Mouse (Mus musculus) bone marrow, adult 2 months (tissue): ENCODE measurements around the gene Senp1. TPM values are rescaled to one million over a fixed set of nuclear protein-coding genes. Genes with fewer than 3 reads are reported as not detected.

Source experiments
- H3K27ac ChIP-seq: fragments of 200-500 bp; 2 replicates; pipeline ENCODE4 v1.5.1; 2012; ENCODE audit warnings: low read depth, mild to moderate bottlenecking, control low read depth, inconsistent platforms, low read length; ENCODE audit not compliant: control insufficient read depth, poor library complexity, insufficient read depth
- H3K4me1 ChIP-seq: fragments of 200-500 bp; 2 replicates; pipeline ENCODE4 v1.6.1; 2011; ENCODE audit warnings: low read length; ENCODE audit not compliant: control insufficient read depth, insufficient read depth
- H3K4me3 ChIP-seq: fragments of 200-500 bp; replicated peaks from 2 replicates; pipeline ENCODE3; 2011; ENCODE audit warnings: mild to moderate bottlenecking, low read depth, low read length, control low read depth; ENCODE audit not compliant: control insufficient read depth
- CTCF ChIP-seq: fragments of 200-500 bp; IDR thresholded peaks from 2 replicates; pipeline ENCODE4 v1.5.1; 2011; ENCODE audit warnings: low read length, control low read depth; ENCODE audit not compliant: control insufficient read depth, insufficient read depth
- POLR2A ChIP-seq: fragments of 200-500 bp; IDR thresholded peaks from 2 replicates; pipeline ENCODE4 v1.6.1; 2011; ENCODE audit warnings: low read depth, mild to moderate bottlenecking, control low read depth, low read length, borderline replicate concordance; ENCODE audit not compliant: control insufficient read depth
- WGBS: fragments of 180-500 bp; shearing (Covaris S2); methylation state at CpG from one replicate; pipeline ENCODE4 v1.1.7; 2018; 5-methylcytosine and 5-hydroxymethylcytosine counted together
- polyA plus RNA-seq: library from polyadenylated mRNA; stranded (reverse); fragments of >200 nt; gene quantifications from 2 replicates; pipeline ENCODE4 v1.2.4, GENCODE M21; 2011; ENCODE audit warnings: low replicate concordance; ENCODE audit not compliant: missing spikeins, insufficient read depth, insufficient read length

The Senp1 gene
- polyA plus RNA-seq, 1 experiment, result 23.1 TPM

DNA sequence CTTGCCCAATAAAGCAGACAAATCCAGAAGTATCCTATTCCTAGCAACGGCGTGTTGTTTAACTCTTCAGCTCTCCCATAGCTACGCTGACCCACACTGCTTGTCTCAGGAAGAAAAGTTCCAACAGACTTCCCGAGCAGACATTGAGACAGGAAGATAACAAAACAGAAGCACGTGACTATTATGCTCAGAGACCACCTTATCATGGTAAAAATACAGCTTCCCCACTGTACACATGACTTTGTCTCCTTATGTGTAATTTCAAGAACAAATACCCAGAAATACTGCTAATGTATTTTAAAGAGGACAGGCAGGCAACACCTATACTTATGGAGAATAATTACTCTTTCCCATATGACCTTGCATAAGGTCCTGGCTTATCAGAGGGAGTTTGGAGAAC is 41.9 kb downstream of the Senp1 start:
- WGBS, result 79% methylated on average over 5 of the region's 5 CpGs
- Histone ChIP-seq H3K4me1 (no peaks in the 10 kb centered on the region), H3K27ac (no peak overlapping the region), H3K4me3 (no peak overlapping the region)
- TF ChIP-seq POLR2A (no peak), CTCF (no peak)

DNA sequence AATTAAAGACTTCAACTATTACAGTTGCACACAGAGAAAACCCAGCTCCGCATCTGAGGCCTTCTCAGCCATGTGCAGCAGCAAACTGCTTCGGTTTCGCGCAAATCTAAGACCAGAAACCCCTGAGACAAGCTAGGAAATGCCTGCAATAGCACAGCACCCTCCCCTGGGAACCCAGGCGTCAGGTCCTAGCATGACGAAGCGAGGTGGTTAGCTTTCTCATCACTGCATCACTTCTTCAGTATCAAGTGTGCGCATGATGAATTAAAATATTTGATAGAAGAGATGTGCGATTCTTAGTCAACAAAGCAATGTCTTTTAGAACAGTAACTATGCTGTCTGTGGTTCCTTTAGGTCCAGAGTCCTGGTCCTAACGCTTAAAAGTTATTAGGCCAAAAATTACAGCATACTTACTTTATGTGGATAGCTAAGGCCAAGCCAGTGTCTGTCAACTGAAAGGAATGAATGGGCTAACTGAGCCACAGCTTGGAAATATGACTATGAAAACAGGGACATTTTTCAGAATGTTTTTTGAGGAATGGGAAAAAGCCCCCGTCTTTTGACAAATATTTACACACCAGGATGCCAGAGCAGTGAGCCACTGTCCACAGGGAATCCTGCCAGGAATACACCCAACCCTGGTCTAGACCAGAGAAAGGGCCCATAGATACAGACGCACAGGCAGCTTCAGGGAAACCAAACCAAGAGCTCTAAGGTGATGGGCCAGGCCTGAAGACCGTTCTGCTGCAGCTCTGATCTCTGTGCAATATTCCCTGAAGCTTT is 44.4 kb downstream of the Senp1 start:
- H3K4me1 ChIP-seq, result no peaks in the 10 kb centered on the region
- 92% methylated on average over 13 of the region's 13 CpGs for WGBS
- H3K4me3 ChIP-seq, result no peak overlapping the region
- TF ChIP-seq POLR2A (no peak), CTCF (no peak)
- H3K27ac ChIP-seq, result no peak overlapping the region

- Histone ChIP-seq H3K27ac (no peak overlapping the region), H3K4me3 (no peak overlapping the region), H3K4me1 (no peaks in the 10 kb centered on the region)
- 94% methylated on average over 5 of the region's 5 CpGs for WGBS
- no peak for TF ChIP-seq CTCF
- TF ChIP-seq POLR2A, result no peak
Observed at GRCm38 (mm10) chr15:98044387-98044786, 49.2 kb downstream of the Senp1 start.

GRCm38 (mm10) chr15:98043967-98044366 is 49.6 kb downstream of the Senp1 start:
- no peak for TF ChIP-seq POLR2A
- no peak for TF ChIP-seq CTCF
- WGBS, result 93% methylated on average over 6 of the region's 6 CpGs
- H3K4me3 ChIP-seq, result no peak overlapping the region

DNA sequence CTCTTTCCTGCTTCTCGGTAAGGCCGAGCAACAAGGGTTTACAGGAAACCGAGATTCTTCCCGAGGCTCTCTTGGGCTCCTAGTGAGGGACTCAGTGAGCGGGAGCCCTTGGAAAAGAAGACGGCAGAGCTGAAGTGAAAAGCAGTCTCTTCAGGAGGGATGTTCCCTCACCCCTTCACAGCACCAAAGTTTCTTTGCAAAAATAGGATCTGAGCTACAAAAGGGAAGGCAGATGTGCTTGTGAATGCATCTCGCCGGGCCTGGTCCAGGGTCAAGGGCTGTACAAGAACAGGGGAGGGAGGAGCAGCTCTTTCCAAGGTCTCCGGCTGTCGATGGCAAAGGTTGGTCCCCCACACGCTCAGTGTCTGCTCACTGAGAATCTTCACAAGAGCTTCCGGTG is 51.0 kb downstream of the Senp1 start:
- WGBS, result 91% methylated on average over 12 of the region's 12 CpGs
- H3K4me3 ChIP-seq, result no peak overlapping the region
- TF ChIP-seq CTCF, result no peak
- TF ChIP-seq POLR2A, result no peak
- H3K4me1 ChIP-seq, result no peaks in the 10 kb centered on the region
- H3K27ac ChIP-seq, result no peak overlapping the region

More at GRCm38 (mm10) chr15:98043967-98044366, 49.6 kb downstream of the Senp1 start:
- H3K4me1 ChIP-seq, result no peaks in the 10 kb centered on the region
- H3K27ac ChIP-seq, result no peak overlapping the region

GRCm38 (mm10) chr15:98039682-98040081 is 53.9 kb downstream of the Senp1 start:
- Histone ChIP-seq H3K4me3 (no peak overlapping the region), H3K4me1 (no peaks in the 10 kb centered on the region), H3K27ac (no peak overlapping the region)
- WGBS, result 94% methylated on average over 10 of the region's 10 CpGs
- no peak for TF ChIP-seq POLR2A
- TF ChIP-seq CTCF, result no peak

GRCm38 (mm10) chr15:98036578-98036977 is 57.0 kb downstream of the Senp1 start:
- 90% methylated on average over 5 of the region's 5 CpGs for WGBS
- TF ChIP-seq POLR2A (no peak), CTCF (no peak)
- Histone ChIP-seq H3K4me1 (no peaks in the 10 kb centered on the region), H3K27ac (no peak overlapping the region), H3K4me3 (no peak overlapping the region)

DNA sequence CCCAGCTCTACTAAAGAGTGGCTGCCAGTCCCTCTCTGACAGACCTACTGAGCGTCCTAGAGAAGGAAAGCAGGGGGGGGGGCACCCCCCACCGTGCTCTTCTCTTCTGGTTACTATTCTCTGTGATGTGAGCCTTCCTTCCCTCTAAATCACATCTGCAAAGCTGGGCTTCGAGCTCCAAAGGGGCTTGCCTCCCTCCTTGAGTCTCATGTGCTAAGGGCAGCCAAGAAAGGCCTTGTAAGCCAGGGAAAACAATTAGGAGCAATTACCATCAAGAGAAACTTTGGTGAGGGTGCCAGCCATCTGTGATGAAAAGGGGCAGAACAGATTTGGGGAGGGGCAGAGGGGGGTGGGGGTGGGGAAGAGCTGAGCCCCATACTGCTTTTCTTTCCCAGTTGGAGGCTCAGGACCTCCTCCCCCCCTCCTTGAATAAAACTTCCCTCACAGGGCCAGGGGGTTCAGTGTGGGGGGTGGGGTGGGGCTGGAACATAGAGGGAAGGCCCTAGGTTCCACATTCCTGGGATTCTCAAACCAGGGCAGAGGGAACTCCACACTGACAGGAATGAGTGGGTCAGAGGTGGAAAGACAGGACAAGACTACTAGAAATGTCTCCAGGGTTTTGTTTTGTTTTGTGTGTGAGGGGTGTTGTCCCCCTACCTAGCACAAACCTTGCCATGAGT is 58.3 kb downstream of the Senp1 start:
- H3K4me3 ChIP-seq, result no peak overlapping the region
- H3K4me1 ChIP-seq, result no peaks in the 10 kb centered on the region
- no peak overlapping the region for H3K27ac ChIP-seq
- 67% methylated on average over 3 of the region's 3 CpGs for WGBS
- TF ChIP-seq POLR2A (no peak), CTCF (no peak)

GRCm38 (mm10) chr15:98033233-98033748 is 60.3 kb downstream of the Senp1 start:
- WGBS, result 83% methylated on average over 9 of the region's 9 CpGs
- TF ChIP-seq CTCF (no peak), POLR2A (no peak)
- no peak overlapping the region for H3K27ac ChIP-seq
- no peak overlapping the region for H3K4me3 ChIP-seq
- H3K4me1 ChIP-seq, result no peaks in the 10 kb centered on the region
